Mouse (Mus musculus) layer of hippocampus, postnatal 25 days (tissue): ENCODE measurements around the gene Eno3. TPM values are rescaled to one million over a fixed set of nuclear protein-coding genes. Genes with fewer than 3 reads are reported as not detected.

Experiments used
- DNase-seq, 2 experiments: peaks; one replicate each; pipeline ENCODE4 v3.0.0; 2022; ENCODE audit warnings: mixed read lengths in 2 of 2, low spot score in 1 of 2; ENCODE audit errors: extremely low spot score in 1 of 2
- total RNA-seq, 2 experiments: library from RNA; stranded (reverse); gene quantifications; 2 replicates each; pipeline ENCODE4 v1.2.3; 2021

Eno3 gene
- total RNA-seq, 2 experiments from 2014 or later, result 7.2 to 8.2 TPM

DNA sequence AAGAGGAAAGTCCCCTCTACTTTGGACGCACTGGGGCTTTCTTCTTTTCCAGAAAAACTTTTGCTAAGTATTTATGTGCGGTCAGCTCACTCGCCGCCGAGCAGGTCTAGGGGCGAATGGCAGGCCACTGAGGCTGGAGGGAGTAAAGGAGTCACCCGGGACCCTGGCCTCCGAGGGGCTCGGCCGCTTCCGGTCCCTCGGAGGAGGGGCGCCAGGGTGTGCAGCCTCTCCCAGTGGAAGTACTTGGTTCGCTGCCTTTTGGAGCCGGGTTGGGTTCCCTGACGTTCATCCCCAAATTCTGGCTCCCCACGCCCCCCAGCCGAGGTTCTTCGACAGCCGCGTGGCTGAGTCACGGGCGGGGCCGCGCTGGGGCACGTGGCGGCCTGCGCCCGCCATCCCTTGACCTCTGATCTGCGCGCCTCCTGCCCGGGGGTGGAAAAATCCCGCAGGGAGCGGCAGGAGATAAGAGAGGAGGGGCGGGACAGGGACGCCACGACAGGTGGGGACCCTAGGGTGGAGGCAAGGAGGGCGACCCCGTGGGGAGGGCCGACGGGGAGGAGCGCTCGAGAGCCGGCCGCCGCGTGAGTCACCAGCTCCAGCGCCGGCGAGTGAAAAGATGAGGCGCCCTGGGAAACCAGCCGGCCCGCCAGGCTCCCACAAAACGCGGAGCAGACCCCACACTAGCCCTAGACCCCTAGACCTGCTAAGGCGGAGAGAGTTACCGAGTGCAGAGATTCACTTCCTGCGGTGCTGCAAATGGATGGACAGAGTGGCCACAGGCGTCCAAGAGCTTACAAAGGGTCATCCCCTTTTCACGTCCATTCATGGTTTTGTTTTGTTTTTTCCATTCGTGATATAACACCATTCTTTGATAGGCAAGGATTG, 1.2 kb upstream of the Eno3 start:
- DNase-seq, result no peak

DNA sequence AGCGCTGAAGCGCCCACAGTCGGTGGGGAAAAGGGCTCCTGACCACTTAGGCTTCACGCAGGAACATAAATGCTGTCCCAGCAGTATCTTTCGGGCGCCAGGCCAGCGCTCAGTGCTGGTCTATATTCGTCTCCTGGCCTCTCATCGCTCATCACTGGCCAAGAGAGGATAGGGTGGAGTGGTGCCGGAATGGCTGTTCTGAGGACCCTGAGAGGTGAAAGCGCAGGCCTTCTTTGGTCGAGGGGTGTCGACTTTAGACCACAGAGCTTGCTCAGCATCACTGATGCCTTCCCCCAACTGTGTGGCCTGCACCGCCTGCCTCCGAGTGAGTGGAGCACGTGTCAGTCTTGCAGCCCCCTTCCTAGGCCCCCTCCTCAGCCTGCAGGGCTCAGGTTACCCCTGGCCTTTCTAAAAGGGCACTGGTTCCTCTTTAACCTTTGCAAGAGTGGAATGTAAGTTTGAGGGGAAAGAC, 510 bp upstream of the Eno3 start:
- no peak for DNase-seq

DNA sequence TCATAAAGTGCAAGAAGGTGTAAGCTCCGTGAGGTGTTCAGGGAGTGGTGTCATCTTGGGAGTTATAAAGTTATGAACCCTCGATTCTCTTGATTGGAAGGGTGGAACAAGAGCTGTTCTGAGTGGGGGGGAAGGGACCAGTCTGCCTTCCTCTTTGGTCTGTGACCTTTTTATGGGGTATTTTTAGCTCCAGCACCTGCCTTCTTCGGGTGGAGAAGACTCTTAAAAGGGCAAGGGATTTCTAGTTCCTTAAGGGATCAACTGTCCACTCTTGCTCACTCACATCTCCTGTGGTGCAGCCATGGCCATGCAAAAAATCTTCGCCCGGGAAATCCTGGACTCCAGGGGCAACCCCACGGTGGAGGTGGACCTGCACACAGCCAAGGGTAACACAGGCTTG, 571 bp downstream of the Eno3 start:
- no peak for DNase-seq

DNA sequence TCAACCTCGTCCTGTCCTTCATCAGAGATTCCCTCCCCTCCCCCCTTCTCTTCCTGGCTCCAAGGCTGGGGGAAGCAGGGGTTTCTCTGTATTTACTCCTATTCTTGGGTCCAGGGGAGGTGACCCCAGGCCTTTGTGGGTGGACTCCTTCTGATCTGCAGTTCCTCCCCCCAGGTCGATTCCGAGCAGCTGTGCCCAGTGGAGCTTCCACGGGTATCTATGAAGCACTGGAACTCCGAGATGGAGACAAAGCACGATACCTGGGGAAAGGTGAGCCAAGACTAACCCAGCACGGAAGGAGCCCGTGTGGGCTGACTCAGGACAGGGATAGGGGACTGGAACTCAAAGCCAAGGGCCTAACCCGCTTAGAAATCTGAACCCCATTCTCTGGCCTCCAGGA, 989 bp downstream of the Eno3 start:
- no peak for DNase-seq

DNA sequence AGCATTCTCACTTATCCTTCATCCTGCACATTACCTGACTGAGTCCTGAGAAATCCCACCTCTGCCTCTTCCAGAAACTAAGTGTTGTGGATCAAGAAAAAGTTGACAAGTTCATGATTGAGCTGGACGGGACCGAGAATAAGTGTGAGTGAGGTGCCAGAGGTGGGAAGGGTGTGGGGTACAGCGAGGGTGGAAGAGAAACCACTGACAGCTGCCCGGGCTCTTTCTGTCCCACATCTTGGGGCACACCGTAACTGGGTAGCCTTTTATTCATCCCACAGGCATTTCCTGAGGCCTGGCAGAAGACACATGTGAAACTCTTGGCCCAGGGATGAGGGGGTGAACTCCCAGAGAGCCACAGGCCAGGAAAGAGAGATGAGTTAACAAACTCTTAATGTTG, 1.5 kb downstream of the Eno3 start:
- DNase-seq, result no peak

DNA sequence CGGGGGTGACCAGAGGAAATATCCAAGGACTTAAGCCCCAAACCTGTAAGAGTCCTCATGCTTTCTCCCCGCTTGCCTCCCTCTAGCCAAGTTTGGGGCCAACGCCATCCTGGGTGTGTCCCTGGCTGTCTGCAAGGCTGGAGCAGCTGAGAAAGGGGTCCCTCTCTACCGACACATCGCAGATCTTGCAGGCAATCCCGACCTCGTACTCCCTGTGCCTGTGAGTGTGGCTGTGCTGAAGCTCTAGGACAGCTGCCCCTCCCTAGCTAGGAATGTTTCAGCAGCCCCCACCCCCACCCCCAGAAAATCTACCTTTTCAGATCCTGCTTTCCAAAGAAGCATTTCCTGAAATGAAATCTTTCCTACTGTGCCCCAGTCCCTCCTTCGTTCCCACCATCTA, 1.9 kb downstream of the Eno3 start:
- DNase-seq, result no peak

DNA sequence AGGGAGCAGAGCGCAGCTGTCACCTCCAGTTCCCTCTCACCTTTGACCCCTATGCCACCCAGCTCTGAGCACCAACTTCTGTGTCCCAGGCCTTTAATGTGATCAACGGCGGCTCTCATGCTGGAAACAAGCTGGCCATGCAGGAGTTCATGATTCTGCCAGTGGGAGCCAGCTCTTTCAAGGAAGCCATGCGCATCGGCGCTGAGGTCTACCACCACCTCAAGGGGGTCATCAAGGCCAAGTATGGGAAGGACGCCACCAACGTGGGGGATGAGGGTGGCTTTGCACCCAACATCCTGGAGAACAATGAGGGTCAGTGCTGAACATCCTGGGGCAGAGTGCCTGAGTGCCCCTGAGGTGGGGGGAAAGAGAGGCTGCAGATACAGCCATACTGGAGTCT, 3.6 kb downstream of the Eno3 start:
- DNase-seq, result no peak

DNA sequence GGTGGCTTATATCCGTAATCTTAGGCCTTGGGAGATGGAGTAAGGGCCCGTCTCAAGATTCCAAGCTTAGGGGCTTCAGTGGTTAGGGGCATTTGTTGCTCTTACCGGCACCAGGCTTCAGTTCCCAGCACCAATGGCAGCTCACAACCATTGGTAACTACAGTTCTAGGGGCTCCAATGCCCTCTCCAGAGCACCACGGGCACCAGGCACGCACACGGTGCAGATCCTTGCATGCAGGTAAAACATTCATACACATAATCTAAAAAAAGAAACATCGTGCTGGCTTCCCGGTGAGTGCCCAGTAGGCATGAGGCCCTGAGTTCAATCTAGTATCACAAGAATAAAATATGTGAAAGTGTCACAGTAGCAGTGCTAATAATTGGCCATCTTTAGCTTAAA, 6.1 kb downstream of the Eno3 start:
- DNase-seq, result no peak

DNA sequence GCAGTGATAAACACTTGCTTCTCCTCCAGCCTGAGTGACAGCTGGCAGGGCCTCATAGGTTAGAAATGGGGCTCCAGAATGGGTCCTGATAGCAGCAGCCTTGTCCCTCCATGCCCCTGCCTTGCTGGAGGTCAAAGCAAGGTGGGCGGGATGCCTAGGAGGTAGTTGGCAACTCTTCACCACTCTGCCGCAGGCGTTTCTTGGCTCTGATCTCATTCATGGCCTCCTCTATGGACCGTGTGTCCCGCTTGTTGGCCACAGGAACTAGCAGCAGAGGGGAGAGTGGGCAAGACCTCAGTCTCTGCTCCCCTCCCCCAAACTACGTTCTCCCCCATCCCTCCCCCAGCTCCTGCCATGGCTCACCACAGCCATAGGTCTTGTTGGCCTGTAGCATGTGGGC, 7.0 kb downstream of the Eno3 start:
- DNase-seq, result no peak

DNA sequence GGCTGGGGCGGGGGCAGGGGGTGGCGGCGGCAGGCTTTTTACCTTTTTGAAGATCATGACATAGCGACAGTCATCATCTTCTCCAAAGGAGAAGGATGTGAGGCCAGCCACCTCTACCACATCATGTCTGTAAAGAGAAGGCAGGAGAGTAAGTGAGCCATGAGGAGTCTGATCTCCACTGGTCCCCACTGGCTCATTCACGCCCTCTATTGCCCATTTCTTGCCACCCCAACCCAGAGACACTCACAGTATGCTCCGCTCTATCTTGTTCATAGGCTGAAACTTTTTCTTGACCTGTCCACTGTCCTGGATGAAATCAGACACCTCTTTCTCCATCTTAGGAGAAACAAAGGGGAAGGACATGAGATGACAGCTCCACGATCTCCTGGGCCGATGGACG, 7.7 kb downstream of the Eno3 start:
- DNase-seq, result no peak

DNA sequence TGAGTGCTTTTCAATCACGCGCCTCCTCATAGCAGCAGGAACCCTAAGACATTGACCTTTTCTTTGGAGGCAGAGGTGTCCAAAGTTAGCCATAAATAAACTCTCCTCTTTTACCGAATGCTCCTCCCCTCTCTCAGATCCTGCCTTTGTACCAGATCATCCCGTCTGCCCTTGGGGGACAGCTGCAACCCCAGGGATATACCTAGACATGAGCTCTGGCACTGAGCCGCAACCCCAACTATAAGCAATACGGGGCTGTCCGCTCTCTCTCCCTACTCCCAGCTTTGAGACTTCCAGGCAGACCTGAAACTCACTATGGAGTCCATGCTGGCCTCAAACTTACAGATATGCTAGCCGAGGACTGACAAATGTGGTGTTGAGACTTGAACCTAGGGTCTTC, 9.7 kb downstream of the Eno3 start:
- DNase-seq, result no peak

DNA sequence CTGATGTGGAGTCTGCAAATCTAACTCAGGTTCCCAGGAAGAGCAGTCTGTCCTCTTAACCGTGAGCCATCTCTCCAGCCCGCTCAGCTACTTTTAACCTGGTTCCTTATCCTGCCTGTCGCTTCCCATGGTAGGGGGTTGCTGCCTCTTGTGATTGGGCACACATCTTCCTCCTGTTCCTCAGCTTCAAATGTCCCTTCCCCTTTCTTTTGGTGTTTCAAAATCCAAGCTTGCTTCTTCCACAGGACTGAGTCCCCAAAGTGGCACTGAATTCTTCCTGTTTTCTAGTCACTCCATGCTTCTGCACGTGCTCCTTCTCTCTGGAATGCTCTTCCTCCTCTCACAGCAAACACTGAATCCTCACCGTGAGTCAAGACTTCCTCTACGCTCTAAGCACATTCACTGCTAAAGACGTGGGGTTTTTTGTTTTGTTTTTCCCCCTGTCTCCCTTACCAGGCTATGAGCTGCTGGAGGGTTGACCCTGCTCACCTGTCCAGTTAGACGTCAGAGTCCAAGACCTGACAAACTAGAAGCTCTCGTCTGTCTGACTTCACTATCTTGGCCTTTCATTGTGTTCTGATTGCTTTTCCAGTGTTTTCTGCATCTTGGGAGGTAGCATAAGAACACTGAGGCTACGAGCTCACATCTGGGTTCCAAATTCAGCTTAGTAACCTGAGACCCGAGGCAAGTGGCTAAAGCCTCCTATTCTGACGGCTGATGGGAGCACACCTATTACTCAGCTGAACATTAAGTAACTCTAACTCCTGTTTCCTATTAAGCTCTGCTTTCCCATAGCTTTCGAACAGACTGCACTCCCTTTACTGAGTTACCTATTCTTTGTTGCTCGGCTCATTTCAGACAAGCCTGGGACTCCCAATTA, 10.5 kb downstream of the Eno3 start:
- no peak for DNase-seq

DNA sequence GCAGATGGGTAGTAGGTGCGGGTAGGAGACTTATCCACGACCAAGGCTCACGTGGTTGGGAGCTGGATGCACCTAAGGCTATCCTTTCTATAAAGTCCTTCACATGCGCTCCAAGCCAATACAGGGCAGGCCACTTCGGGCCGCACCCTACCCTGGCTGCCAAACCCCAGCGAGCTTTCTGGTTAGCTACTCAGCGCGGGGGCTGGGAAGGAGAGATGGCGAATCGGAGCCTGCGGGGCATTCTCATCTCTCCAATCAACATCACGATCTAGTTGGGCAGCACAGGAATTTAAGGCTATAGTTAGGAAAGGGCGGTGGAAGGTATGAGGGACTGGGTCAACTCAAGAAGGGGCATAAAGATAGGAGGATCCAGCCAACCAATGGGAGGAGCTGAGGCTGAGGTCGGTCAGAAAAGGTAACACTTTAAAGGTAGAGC, 11.4 kb downstream of the Eno3 start:
- no peak for DNase-seq

DNA sequence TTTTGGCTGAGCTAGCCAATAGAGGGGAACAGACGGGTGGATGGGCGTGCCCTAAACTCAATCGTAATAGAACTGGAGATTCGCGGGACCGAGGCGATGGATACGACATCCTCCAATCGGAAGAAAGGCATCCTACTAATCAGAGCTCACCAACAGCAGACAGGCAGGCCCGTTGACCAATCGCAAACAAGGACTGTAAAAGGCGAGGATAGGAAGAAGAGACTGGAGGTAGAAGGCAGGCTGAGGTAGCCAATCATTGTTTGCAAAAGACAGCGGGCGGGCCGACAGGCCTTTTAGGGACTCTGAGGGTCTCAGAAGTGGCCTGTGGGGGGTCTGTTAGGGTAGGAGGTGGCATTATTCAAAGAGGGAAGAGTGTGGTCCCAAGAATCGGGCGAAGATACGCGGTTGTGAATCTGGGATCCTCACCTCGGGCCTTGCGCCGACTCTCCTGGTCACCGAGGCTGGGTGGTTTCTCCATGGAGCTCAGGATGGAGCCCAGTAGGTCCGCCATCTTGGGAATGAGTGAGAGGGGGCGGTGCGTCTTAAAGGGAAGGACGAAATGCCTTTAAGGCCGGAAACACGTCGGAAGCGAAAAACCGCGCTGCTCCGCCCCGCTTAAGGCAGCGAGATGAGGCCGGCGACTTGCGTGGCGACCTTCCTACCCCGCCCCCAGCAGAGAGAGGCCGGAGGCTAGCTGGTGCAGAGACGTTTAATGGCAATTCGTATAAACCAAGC, 11.9 kb downstream of the Eno3 start, which contains the start of gene Spag7:
Gene Spag7 (minus strand): TSS at position 646 of the 735 bp plus-strand sequence.
- DNase-seq, result peak; percentile 89 to 95

DNA sequence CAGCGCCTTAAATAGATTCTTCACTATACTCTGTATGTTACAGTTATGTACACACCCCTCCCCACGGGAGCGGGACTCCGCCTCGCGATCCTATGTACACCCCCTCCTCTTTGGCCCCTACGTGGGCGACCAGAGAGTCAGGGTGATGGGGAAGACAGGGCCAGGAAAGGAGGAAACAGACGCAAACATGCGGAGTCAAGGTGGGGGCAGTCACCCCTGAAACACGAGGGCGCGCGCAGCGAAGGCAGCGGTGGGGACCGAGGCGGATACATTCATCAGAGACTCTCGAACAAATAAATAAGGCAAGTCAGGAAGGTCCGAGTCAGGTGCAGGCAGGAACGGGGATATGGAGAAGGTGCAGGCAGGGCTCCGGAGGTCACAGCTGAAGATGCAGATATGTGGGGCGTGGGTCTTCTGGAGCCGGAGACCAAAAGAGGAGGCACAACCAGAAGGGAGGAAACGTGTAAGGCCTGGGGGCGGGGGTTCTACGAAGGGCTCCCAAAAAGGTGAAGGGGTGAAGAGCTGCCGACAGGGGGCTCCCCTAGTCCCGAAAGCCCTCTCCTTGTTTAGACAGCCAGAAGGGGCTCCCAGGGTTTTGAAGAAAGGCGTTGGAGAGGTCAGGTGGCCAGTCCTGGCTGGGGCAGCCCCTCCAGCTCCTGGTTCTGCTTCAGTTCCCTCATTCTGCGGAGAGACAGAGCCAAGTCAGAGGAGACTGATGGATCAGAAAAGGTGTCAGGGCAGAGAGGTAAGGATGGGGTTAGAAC, 12.8 kb downstream of the Eno3 start:
- DNase-seq, result peak in 1 of 2 experiments; percentile 67

DNA sequence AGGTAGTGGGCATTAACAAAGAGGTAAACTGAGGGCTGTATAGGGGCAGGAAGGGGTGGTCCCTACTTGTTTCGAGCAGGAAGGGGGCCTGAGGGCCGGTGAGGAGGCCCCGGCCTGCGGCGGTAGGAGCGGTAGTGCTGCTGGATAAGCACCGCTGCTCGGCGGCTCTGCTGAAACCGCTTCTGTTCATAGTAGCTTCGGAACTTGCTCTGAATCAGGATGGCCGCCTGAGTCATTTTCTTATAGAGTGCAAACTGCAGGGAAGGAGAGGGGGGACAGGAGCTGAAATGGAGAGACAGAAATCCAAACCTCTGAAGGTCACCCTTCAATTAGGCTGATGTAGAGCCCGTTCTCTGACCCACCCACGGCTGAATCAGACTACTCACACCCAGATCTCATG, 13.5 kb downstream of the Eno3 start:
- peak in 1 of 2 experiments; percentile 33 for DNase-seq

DNA sequence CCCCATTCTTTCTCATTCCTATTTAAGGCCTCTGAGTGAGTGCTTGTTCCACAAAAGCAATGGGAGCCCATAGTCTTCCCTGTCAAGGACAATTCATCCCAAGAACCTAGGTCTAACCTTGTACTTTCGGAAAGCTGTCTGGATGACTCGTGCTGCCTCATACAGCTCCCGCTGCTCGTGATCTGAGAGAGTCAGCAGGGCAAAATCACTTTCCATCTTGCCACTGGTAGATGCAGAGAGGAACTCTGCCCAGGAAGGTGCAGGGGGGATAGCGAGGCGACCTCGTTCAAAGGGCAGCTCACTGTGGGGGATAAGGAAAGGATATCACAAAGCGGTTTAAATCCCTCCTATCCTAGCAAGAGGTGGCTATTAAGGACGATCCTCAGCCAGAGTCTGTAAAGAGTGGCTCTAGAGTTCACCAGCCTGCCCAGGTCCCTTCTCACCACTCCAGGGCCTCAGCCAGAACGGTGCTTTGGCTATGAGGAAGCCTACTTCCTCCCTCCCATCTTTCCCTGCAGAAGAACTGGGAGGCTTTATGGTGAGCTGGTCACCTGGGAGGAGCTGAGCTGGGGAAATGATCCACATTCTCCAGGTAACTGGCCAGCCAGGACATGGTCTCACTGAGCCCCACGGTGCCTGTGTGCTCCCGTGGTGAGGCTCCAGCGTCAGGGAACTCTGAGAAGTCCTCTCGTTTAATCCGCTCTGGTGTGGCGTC, 14.5 kb downstream of the Eno3 start:
- DNase-seq, result no peak

DNA sequence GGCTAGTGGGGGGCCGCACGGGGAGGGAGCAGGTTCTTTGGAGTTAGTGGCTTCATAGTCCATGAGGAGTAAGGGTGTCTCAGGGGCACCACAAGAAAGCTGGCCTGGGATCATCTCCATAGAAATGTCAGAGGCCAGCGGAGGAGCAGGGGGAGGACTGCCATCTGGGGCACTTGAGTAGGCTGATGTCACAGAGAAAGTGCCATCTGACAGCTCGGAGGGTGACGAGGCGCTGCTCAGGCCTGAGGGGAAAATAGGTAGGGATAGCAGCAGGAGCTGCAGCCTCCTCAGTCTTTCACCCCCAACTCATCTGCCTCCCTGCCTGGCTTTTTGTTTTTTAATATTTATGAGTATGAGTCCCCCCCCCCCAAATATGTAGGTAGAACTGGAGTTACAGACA, 17.0 kb downstream of the Eno3 start:
- DNase-seq, result no peak

DNA sequence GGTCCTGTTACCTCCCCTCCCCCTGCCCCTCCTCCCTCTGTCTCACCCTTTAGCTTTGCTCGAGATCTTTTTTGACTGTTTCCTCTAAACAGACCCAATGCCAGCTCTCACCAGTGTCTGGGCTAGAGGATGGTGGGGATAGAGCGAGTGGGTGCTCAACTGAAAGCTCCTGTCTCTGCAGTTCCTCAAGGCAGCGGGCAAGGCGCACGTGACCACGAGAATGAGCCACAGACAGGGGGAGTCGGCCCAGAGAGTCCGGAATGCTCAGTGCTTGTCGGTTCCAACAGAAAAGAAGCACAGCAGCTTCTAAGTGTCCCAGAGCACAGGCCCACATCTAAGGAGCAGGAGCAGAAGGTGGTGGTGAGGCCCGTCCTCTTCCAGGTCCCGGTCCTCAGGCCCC, 17.5 kb downstream of the Eno3 start:
- DNase-seq, result no peak
